Mouse (Mus musculus) heart, adult 2 months (tissue): ENCODE data around the gene Aldh3b1. TPM values are rescaled to one million over a fixed set of nuclear protein-coding genes. Genes with fewer than 3 reads are reported as not detected.
A peak's percentile ranks its signal among the peaks of the same experiment; 100 is the strongest.

ENCODE experiments used
- DNase-seq, 2 experiments: peaks; one replicate each; pipeline ENCODE4 v3.0.0; 2021
- H3K27ac ChIP-seq: fragments of 200-600 bp; 2 replicates; pipeline ENCODE4 v1.8.1; 2022
- H3K27me3 ChIP-seq: fragments of 200-500 bp; 2 replicates; pipeline ENCODE4 v1.6.1; 2012; ENCODE audit warnings: mild to moderate bottlenecking, low read length, inconsistent platforms, mixed read lengths; ENCODE audit not compliant: control insufficient read depth, insufficient read depth
- H3K36me3 ChIP-seq: fragments of 200-500 bp; 2 replicates; pipeline ENCODE4 v1.6.1; 2012; ENCODE audit warnings: low read length, inconsistent platforms; ENCODE audit not compliant: control insufficient read depth, insufficient read depth
- H3K4me1 ChIP-seq: fragments of 200-500 bp; 2 replicates; pipeline ENCODE4 v1.6.1; 2011; ENCODE audit warnings: low read length; ENCODE audit not compliant: control insufficient read depth, insufficient read depth
- H3K4me3 ChIP-seq: fragments of 200-600 bp; 2 replicates; pipeline ENCODE4 v1.8.1; 2022
- H3K79me2 ChIP-seq: fragments of 200-500 bp; replicated peaks from 2 replicates; pipeline ENCODE4 v1.6.1; 2012; ENCODE audit warnings: mild to moderate bottlenecking, inconsistent platforms, low read length, moderate library complexity, mixed read lengths; ENCODE audit not compliant: control insufficient read depth, insufficient read depth
- H3K9ac ChIP-seq: fragments of 200-500 bp; 2 replicates; pipeline ENCODE4 v1.6.1; 2012; ENCODE audit warnings: low read depth, mild to moderate bottlenecking, control low read depth, inconsistent platforms, low read length, mixed read lengths
- CTCF ChIP-seq: fragments of 200-600 bp; IDR thresholded peaks from 2 replicates; pipeline ENCODE4 v1.8.1; 2022; ENCODE audit warnings: antibody characterized with exemption, mild to moderate bottlenecking, moderate library complexity
- EP300 ChIP-seq: fragments of 200-500 bp; IDR thresholded peaks from 2 replicates; pipeline ENCODE4 v1.6.1; 2011; ENCODE audit warnings: low read depth, low read length, control low read depth; ENCODE audit not compliant: insufficient read depth
- POLR2A ChIP-seq: fragments of 200-500 bp; IDR thresholded peaks from 2 replicates; pipeline ENCODE4 v1.6.1; 2011; ENCODE audit warnings: mild to moderate bottlenecking, low read depth, low read length, control low read depth; ENCODE audit not compliant: insufficient read depth
- WGBS: fragments of 180-500 bp; shearing (Covaris S2); methylation state at CpG from one replicate; pipeline ENCODE4 v1.1.7; 2018; 5-methylcytosine and 5-hydroxymethylcytosine counted together
- intact Hi-C: fragments of 180-260 bp; cut with DNase I; formaldehyde crosslinking; loops from one replicate; pipeline ENCODE4 v1.15.1; 2025
- polyA plus RNA-seq: library from polyadenylated mRNA; depleted of rRNA; stranded (reverse); fragments of >200 nt; gene quantifications from 2 replicates; pipeline ENCODE4 v1.2.3, GENCODE M21; 2012
- total RNA-seq, 2 experiments: library from RNA; stranded (reverse); gene quantifications; 2 replicates each; pipeline ENCODE4 v1.2.3; 2021

The Aldh3b1 gene
- total and polyA plus RNA-seq, 3 experiments, result 1.6 to 4.8 (median 1.7) TPM

- no peak for DNase-seq
- intact Hi-C loops, result no loop called here
- WGBS, result 92% methylated on average over 5 of the region's 5 CpGs
Measured at GRCm38 (mm10) chr19:3897557-3897956, 32.1 kb downstream of the Aldh3b1 start.

GRCm38 (mm10) chr19:3896208-3896607 is 33.4 kb downstream of the Aldh3b1 start:
- Histone ChIP-seq H3K36me3 (no peaks in the 10 kb centered on the region), H3K27ac (no peak overlapping the region), H3K9ac (no peak overlapping the region), H3K79me2 (no peaks in the 10 kb centered on the region), H3K4me3 (no peak overlapping the region), H3K4me1 (0 out of 2 replicates have a peak, but pooled peaks cover 1% of the 10 kb centered on the region), H3K27me3 (no peaks in the 10 kb centered on the region)
- 93% methylated on average over 10 of the region's 10 CpGs for WGBS
- intact Hi-C loops, result no loop called here
- DNase-seq, result no peak
- TF ChIP-seq EP300 (no peak), CTCF (no peak), POLR2A (no peak)

More at GRCm38 (mm10) chr19:3897557-3897956, 32.1 kb downstream of the Aldh3b1 start:
- no peak overlapping the region for H3K4me3 ChIP-seq
- no peak for TF ChIP-seq POLR2A
- TF ChIP-seq EP300, result no peak
- TF ChIP-seq CTCF, result no peak
- H3K36me3 ChIP-seq, result no peaks in the 10 kb centered on the region
- no peaks in the 10 kb centered on the region for H3K27me3 ChIP-seq
- H3K9ac ChIP-seq, result no peak overlapping the region
- 0 out of 2 replicates have a peak, but pooled peaks cover 1% of the 10 kb centered on the region for H3K4me1 ChIP-seq
- no peak overlapping the region for H3K27ac ChIP-seq
- no peaks in the 10 kb centered on the region for H3K79me2 ChIP-seq

- Histone ChIP-seq H3K36me3 (no peaks in the 10 kb centered on the region), H3K9ac (no peak overlapping the region), H3K27ac (no peak overlapping the region), H3K4me1 (0 out of 2 replicates have a peak, but pooled peaks cover 1% of the 10 kb centered on the region), H3K4me3 (no peak overlapping the region), H3K27me3 (no peaks in the 10 kb centered on the region), H3K79me2 (no peaks in the 10 kb centered on the region)
- WGBS, result 61% methylated on average over 3 of the region's 3 CpGs
- DNase-seq, result no peak
- TF ChIP-seq EP300 (no peak), POLR2A (no peak), CTCF (no peak)
- intact Hi-C loops, result no loop called here
Measured at GRCm38 (mm10) chr19:3895171-3895631, 34.4 kb downstream of the Aldh3b1 start.

GRCm38 (mm10) chr19:3894294-3894693 is 35.3 kb downstream of the Aldh3b1 start:
- Histone ChIP-seq H3K27ac (no peak overlapping the region), H3K36me3 (no peaks in the 10 kb centered on the region), H3K4me1 (0 out of 2 replicates have a peak, but pooled peaks cover 1% of the 10 kb centered on the region), H3K27me3 (no peaks in the 10 kb centered on the region), H3K9ac (no peak overlapping the region), H3K4me3 (no peak overlapping the region), H3K79me2 (no peaks in the 10 kb centered on the region)
- no peak for DNase-seq
- 95% methylated on average over 2 of the region's 2 CpGs for WGBS
- TF ChIP-seq CTCF (no peak), EP300 (no peak), POLR2A (no peak)
- intact Hi-C loops, result no loop called here

- DNase-seq, result no peak
- TF ChIP-seq EP300 (no peak), POLR2A (no peak), CTCF (no peak)
- Histone ChIP-seq H3K27me3 (no peaks in the 10 kb centered on the region), H3K27ac (no peak overlapping the region), H3K79me2 (no peaks in the 10 kb centered on the region), H3K4me1 (0 out of 2 replicates have a peak, but pooled peaks cover 1% of the 10 kb centered on the region), H3K4me3 (no peak overlapping the region), H3K36me3 (no peaks in the 10 kb centered on the region), H3K9ac (no peak overlapping the region)
- WGBS, result 66% methylated on average over 4 of the region's 4 CpGs
- intact Hi-C loops, result no loop called here
Measured at GRCm38 (mm10) chr19:3893545-3894116, 36.0 kb downstream of the Aldh3b1 start.

GRCm38 (mm10) chr19:3890181-3890580 is 39.4 kb downstream of the Aldh3b1 start:
- TF ChIP-seq EP300, result no peak
- peak; percentile 55 for TF ChIP-seq CTCF
- intact Hi-C loops, result no loop called here
- WGBS, result 81% methylated on average over 8 of the region's 8 CpGs

More at GRCm38 (mm10) chr19:3890181-3890580, 39.4 kb downstream of the Aldh3b1 start:
- Histone ChIP-seq H3K27ac (no peak overlapping the region), H3K4me3 (no peak overlapping the region), H3K9ac (no peak overlapping the region), H3K4me1 (0 out of 2 replicates have a peak, but pooled peaks cover 1% of the 10 kb centered on the region), H3K36me3 (no peaks in the 10 kb centered on the region), H3K27me3 (no peaks in the 10 kb centered on the region), H3K79me2 (no peaks in the 10 kb centered on the region)
- DNase-seq, result peak in 1 of 2 experiments; percentile 33
